Mouse (Mus musculus): ENCODE measurements at regions not wholly inside any gene's neighbourhood (a gene's known extent, or its start where the extent isn't known, plus 50 kb on each side); places are given as distances from the start of the nearest gene placed in this dataset.

- TF ChIP-seq CTCF (conservative IDR thresholded peaks at IDR 0.05; ENCODE audit: insufficient read depth, insufficient read length, low read depth, low read length) (no peak), POLR2A (IDR thresholded peaks at IDR 0.05; ENCODE audit: low read depth, low read length) (no peak)
Measured at GRCm38 (mm10) chr9:43668731-43669130, 75.1 kb upstream of the Nectin1 start.

Data from kidney, adult 2 months (tissue).